Mouse (Mus musculus) cerebellum, adult (tissue): Measurements from ENCODE around the gene Rabl6.

Source experiments
- ATAC-seq: cut with Nextera tagmentation; 2 replicates; pipeline ENCODE4 v1.9.2; 2017; ENCODE audit warnings: mild to moderate bottlenecking, moderate library complexity, mixed read lengths; ENCODE audit not compliant: insufficient number of reproducible peaks, low FRiP score, low TSS enrichment

Gene Rabl6

DNA sequence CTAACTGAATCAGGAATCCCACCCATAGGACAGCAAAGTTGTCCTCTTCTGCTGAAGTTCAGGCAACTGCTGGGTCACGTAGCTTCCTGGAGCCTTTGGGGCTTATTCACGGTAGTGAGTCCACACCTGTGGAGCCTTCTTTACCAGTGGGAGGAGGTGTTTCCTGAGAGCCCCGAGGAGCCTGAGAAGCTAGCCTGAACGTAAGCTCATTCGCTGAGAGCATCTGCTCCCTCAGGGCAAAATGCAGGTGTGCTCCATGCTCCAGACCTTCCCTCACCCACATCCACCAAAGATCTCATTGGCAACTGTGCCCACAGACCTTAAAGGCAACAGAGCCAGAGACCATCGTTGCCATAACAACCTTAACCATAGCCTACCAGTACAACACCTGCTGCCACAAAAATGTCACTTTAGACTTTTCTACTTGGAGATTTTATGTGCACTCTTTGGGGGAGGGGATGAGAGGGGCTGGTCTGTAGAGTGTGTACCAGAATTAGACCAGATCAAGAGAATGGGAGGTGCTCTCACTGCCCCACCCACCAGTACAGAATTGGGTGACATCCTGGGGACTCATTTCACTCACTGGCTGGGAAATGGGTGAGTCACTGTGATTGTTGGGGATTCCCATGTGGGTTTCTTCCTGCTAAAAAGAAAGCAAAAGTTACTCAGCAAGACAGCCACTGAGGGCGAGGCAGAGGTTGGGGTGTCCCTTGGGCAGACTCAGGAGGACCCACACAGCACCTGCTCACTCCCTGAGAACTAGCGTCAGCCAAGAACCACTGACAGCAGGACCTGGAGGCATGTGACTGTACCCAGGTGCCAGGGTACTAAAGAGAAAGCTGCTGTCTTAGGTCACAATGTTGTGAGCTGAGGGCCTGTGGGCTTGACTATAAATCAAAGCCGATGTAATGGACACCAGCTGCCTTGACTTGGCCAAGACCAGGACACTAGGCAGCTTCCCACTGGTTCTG, 59.0 kb downstream of the Rabl6 start:
- ATAC-seq, result no peak

DNA sequence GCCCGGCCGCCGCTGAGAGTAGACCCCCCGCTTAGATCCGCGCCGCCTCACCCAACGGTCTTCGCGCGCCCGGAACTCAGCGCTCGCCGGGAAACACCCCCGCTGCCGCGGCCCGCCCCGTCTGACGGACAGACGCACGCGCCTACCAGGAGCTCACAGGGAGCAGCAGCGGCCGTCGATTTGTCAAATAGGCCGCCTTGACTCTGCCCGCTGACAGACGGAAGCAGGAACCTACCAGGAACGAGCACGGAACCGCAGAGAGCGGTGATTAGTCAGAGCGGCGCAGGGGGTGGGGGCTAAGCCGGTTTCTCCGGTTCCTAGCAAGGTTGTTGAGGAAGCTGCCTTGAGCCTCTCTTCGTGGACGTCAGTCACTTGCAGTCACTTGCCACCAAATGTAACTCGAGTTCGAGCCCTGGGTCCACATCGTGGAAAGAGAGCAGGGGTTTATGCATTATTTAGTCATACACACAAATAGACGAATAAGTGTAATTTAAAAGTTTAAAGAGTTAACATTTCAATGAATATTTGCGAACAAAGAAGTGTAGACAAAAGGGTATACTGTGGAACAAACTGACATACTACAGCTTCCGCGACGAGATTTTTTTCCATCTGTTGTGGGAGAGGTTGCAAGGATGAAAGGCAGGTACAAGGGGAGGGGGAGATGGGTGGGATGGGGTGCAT, 61.4 kb downstream of the Rabl6 start, which contains the start of gene Traf2:
Traf2 (minus strand) TSS at position 130 of the 681 bp plus-strand sequence.
- ATAC-seq, result peak; percentile 98

DNA sequence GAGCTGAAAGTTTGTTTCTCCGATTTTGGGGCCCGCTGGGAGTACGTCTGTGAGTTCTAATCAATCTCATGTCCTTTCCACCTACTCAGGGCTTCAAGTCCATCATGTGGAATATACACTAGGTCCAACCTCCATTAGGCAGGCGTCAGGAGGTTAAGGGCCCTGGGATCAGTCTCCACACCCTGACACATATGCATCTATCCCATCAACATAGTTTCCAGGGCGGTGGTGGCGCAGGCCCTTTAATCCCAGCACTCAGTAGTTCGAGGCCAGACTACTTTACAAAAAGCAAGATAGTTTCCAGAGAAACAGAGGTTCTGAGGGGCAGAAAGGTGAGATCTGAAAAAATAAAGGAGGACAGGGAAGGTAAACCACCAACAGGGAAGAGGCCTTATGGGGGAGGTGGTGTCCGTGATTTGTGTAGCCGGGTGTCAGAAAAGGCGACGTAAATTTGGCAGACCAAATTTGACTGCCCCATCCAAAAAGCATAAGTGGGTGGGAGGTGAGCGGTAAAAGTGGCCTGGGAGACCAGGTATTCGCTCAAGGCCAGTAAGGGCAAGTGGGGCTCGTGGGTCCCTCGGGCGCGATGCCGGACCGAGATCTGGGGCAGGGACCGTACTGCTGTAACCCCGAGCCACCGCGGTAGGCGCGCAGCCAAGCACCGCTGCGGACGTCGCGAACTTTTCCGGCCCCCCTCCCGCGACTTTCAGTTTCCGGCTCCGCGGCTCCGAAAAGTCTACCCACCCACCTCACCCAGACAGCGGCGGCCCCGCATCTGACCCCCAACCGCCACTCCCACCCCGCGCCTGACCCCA, 62.1 kb downstream of the Rabl6 start:
- no peak for ATAC-seq

DNA sequence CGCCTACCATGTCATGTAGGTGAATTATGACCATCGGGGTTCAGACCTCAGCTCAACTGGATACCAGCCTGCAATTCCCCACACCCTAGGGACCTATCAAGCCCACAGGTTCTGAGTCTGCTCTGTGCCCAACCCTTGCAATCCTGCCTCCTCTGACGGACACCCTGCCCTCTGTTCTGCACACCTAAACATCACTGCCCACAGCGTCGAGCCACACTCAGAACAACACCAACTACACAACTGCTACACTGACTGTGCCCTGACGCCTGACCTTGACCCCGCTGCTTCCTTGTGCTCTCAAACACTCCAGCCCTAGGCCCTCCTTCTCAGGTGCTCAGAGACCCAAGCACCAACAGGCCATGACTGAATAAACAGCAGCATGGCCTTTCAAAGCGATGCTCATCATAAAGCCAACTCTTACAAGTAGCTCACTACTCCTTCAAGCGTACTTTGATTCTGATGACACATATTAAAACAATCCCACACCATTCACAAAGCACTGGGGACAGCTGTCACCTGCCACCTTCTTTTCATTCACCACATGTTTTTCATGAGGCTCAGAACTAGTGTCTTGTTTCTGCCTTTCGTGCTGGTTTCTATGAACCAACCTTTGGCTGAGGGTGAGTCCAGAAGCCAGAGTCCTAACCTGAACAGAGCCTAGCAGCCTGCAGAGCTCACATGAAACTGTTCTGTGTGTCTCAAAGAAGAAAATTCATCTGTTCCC, 66.5 kb downstream of the Rabl6 start:
- no peak for ATAC-seq

DNA sequence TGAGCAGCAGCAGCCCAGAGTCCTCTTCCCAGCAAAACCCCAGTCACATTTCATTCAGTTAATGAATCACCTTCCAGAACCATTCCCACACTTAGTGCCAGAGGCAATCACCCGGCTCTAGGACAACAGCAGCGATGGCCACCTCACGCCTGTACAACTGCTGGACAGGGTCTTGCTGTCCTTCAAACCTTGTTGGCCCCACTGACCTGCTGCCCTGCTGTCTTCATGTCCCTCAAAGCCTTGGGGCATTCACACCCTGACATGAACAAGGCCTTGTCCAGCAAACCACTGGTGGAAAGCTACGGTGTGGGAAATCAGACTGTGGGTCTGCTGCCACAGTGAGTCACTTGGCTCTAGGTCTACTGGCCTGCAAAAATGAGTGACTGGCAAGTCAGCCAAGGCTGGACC, 67.8 kb downstream of the Rabl6 start:
- ATAC-seq, result no peak

DNA sequence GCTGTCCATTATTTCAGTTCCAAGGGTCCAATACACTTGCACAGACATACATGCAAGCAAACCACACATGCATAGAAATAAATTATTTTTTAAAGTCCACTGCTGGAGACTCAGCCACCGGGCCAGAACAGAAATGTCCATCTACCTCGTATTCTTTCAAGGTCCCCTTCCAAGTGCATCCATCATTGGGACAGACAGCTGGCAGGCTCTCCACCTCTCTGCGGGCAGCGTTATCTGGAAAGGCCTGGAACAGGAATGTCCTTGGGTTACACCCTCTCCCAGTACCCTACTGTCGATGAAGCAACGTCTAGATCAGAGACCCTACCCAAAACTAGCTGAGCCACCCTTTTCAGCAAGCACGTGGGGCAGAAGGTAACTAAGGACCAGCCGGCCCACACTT, 71.8 kb downstream of the Rabl6 start:
- ATAC-seq, result no peak

DNA sequence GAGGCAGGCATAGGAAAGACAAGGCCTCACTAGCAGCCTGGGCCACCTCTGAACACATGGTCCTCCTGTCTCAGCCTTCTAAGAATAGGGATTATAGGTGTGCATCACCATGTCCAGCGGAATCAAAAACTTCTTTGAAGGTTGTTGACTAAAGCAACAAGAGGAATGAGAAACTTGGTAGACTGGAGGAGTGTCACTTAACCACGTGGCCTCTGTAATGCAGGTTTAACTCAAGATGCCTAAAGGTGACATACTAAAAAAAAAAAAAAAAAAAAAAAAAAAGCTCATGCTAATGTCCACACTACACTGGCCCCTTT, 73.5 kb downstream of the Rabl6 start:
- no peak for ATAC-seq

DNA sequence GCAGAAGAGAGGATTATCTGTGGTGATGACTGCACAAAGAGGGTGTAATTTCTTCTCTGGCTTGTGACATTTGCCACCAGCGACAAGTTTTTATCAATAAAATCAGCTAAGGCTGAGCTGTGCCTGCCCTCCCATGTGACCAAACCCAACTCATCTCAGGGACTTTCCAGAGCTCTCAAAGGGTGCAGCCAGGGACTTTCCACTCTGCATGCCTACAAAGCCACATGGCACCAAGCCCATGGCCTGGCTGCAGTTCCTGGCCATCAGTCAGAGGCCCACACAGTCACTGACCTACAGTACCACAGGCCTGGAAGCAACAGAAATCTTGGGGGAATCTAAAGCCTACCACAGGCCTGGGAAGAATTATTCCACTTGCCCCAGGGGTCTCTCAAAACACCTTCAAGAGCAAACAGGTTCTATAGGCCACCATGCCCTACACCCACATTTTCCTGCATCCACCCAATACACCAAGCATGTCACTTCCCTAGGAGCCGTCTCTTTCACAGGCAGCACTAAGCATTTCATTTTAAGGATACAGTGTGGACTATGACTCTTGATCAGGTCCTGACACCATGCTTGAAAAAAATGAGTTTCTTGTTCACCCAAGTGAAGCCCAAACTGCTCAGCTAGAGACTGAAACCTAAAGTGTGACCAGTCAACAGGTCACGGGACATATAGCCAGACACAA, 74.0 kb downstream of the Rabl6 start:
- peak; percentile 70; the same call in 1 of the 2 replicates for ATAC-seq

DNA sequence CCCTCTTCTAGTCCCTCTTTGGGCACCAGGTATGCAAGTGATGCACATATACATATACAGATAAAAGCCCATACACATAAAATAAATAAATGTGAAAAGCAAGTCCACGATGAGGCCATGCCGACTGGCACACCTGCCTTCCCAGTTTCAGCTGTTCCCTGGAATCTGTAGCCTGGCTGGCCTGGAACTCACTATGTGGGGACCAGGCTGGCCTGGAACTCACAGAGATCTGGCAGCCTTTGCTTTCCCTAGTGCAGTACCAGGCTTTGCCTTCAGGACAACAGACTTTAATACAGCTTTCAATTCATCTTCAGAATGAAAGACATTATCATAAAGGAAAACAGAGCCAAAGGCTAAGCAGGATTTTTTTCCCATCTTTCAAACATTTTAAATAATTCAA, 74.6 kb downstream of the Rabl6 start:
- no peak for ATAC-seq
